Mouse (Mus musculus) lung, embryonic 14.5 days (tissue): ENCODE measurements around the gene Mapt. TPM values are rescaled to one million over a fixed set of nuclear protein-coding genes. Genes with fewer than 3 reads are reported as not detected.

Experiments
- ATAC-seq: fragments of 200-750 bp; cut with Nextera tagmentation; 2 replicates; pipeline ENCODE4 v1.8.0; 2017; ENCODE audit warnings: mild to moderate bottlenecking, moderate TSS enrichment, moderate library complexity; ENCODE audit not compliant: insufficient read depth
- DNase-seq: peaks from one replicate; pipeline ENCODE4 v3.0.0-alpha.2; 2015
- H3K27ac ChIP-seq: fragments of 300-500 bp; sonication (generic); 2 replicates; pipeline ENCODE4 v1.5.1; 2014; ENCODE audit warnings: low read depth, mild to moderate bottlenecking, moderate library complexity
- H3K27me3 ChIP-seq: fragments of 300-500 bp; sonication (generic); 2 replicates; pipeline ENCODE4 v1.6.1; 2014; ENCODE audit warnings: low read length, control low read depth; ENCODE audit not compliant: insufficient read depth
- H3K36me3 ChIP-seq: fragments of 300-500 bp; sonication (generic); 2 replicates; pipeline ENCODE4 v1.6.1; 2014; ENCODE audit warnings: control low read depth; ENCODE audit not compliant: insufficient read depth
- H3K4me1 ChIP-seq: fragments of 300-500 bp; sonication (generic); 2 replicates; pipeline ENCODE4 v1.6.1; 2014; ENCODE audit warnings: antibody characterized with exemption, control low read depth; ENCODE audit not compliant: insufficient read depth
- H3K4me2 ChIP-seq: fragments of 300-500 bp; sonication (generic); 2 replicates; pipeline ENCODE4 v1.6.1; 2014; ENCODE audit warnings: mild to moderate bottlenecking
- H3K4me3 ChIP-seq: fragments of 300-500 bp; sonication (generic); 2 replicates; pipeline ENCODE4 v1.5.1; 2014; ENCODE audit warnings: low read depth, low read length
- H3K9ac ChIP-seq: fragments of 300-500 bp; sonication (generic); 2 replicates; pipeline ENCODE4 v1.6.1; 2014
- H3K9me3 ChIP-seq: fragments of 300-500 bp; sonication (generic); 2 replicates; pipeline ENCODE4 v1.6.1; 2016; ENCODE audit warnings: low read depth, low read length, control low read depth
- CTCF ChIP-seq: IDR thresholded peaks from 2 replicates; pipeline ENCODE4 v1.5.1; 2016; ENCODE audit warnings: antibody characterized with exemption, low read depth
- WGBS: fragments of 180-500 bp; shearing (Covaris S2); extraction: QIAGEN DNeasy Blood & Tissue Kit; methylation state at CpG from one replicate; pipeline ENCODE4 v1.1.7; 2014; 5-methylcytosine and 5-hydroxymethylcytosine counted together
- polyA plus RNA-seq: library from polyadenylated mRNA; unstranded; fragments of >200 nt; fragmentation: Nextera tagmentation; extraction: Ambion mirVana; gene quantifications from 2 replicates; pipeline ENCODE4 v1.2.1, GENCODE M21; 2014

Gene Mapt
- polyA plus RNA-seq, 1 experiment from 2014 or later: 2.5 TPM

DNA sequence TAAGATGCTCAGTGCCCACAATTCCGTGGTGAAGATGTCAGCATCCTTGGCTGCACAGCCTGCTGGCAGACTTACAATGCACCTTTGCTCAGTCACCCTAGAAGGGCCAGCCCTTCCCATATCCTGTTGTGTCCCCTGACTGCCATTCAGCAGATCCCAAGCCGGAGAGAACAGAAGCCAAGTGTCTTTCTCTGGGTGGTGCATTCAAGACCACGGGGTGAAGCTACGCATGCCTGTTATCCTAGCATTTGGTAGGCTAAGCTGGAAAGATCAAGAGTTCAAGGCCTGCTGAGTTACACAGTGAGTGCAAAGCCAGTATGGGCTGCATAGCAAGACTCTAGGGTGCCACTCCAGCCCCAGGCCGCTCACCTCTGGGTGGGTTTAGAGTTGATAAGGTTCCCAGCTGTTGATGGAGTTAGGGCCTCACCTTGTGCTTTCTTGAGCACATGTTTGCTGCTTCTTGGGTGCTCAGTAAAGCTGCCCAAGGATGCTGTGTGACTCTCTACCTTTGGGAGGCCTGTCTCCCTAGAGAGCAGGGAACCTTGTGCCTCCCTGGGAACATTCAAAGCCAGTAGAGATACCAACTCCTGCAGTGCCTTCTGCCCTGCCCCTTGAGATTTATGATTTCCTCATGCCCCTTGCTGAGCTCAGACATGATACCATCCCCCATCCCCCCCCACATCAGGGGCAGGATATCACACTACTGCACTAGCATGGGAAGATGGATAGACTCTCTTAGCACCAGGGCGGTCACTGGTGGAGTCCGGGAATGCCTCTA lies 61.4 kb downstream of the Mapt start:
- H3K9ac ChIP-seq: no peak overlapping the region
- ATAC-seq (no peak), DNase-seq (no peak)
- H3K4me3 ChIP-seq: no peak overlapping the region
- no peak overlapping the region for H3K4me2 ChIP-seq
- TF ChIP-seq CTCF: no peak
- 81% methylated on average over 7 of the region's 7 CpGs for WGBS
- no peaks in the 10 kb centered on the region for H3K27me3 ChIP-seq
- H3K27ac ChIP-seq: no peak overlapping the region
- no peaks in the 10 kb centered on the region for H3K36me3 ChIP-seq
- H3K9me3 ChIP-seq: no peaks in the 10 kb centered on the region
- H3K4me1 ChIP-seq: no peaks in the 10 kb centered on the region

DNA sequence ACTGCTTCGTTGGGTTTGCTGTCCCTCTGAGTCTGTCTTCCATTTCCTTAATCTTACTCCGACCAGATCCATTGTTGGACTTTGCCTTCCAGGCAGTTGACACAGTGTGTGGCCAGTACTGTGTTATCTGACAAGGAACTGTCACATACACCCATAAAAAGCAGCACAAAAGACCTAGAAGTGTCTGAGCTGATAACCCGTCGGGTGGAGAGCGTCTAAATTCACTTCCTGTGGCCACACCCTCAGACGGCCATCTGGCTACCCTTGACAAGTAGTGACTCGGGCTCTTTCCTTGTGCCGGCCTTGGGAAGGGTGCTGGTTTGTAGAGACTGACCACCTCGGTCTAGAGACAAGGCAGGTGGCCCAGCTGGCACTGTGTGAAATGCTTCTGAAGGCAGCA lies 62.1 kb downstream of the Mapt start:
- Histone ChIP-seq H3K27ac (no peak overlapping the region), H3K36me3 (no peaks in the 10 kb centered on the region), H3K4me3 (no peak overlapping the region), H3K9ac (no peak overlapping the region), H3K9me3 (no peaks in the 10 kb centered on the region), H3K4me2 (no peak overlapping the region), H3K4me1 (no peaks in the 10 kb centered on the region), H3K27me3 (no peaks in the 10 kb centered on the region)
- DNase-seq: no peak
- no peak for ATAC-seq
- 57% methylated on average over 9 of the region's 9 CpGs for WGBS
- TF ChIP-seq CTCF: no peak

DNA sequence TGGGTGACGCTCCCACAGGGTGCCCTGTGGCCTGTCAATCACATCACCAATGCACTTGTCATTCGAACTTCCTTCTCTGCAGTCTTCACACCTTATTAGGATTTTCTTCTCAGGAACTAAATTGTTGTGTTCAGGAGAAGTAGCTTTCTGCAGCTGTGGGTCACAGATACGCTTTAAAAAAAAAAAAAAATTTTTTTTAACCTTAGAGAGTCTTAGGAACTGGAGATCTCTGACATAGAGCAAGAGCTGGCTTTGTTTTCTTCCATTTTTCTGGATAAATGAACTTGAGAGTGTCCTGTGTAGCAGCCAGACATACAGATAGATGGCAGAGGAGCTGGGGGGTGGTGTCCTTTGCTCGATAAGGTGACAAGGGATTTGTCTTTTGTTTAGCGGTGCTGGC lies 64.0 kb downstream of the Mapt start:
- Histone ChIP-seq H3K9me3 (no peaks in the 10 kb centered on the region), H3K36me3 (no peaks in the 10 kb centered on the region), H3K9ac (no peak overlapping the region), H3K27ac (no peak overlapping the region), H3K4me1 (no peaks in the 10 kb centered on the region), H3K4me2 (no peak overlapping the region), H3K27me3 (no peaks in the 10 kb centered on the region), H3K4me3 (no peak overlapping the region)
- no peak for DNase-seq
- ATAC-seq: no peak
- WGBS: 43% methylated on average over 5 of the region's 5 CpGs
- TF ChIP-seq CTCF: no peak

DNA sequence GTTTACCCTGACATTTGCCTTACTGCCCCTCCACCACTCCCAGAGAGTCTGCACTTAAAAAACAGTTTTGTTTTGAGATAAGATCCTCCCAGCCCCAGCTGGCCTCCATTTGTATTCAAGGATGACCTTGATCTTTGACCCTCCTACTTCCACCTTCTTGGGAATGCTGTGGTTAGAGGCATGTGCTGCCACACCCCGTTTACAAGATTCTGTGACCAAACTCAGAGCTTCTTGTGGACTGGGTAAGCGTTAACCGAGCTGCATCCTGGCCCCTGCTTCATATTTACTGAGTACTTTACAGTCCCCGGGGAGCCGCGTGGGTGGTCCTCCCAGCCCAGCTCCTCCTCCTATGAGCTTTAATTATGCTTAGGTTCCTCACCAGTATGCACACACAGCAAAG lies 64.5 kb downstream of the Mapt start:
- Histone ChIP-seq H3K9me3 (no peaks in the 10 kb centered on the region), H3K36me3 (no peaks in the 10 kb centered on the region), H3K4me1 (no peaks in the 10 kb centered on the region), H3K27me3 (no peaks in the 10 kb centered on the region), H3K9ac (no peak overlapping the region), H3K4me2 (no peak overlapping the region), H3K27ac (no peak overlapping the region), H3K4me3 (no peak overlapping the region)
- ATAC-seq (no peak), DNase-seq (peak; percentile 45)
- TF ChIP-seq CTCF: no peak
- WGBS: 14% methylated on average over 6 of the region's 6 CpGs

DNA sequence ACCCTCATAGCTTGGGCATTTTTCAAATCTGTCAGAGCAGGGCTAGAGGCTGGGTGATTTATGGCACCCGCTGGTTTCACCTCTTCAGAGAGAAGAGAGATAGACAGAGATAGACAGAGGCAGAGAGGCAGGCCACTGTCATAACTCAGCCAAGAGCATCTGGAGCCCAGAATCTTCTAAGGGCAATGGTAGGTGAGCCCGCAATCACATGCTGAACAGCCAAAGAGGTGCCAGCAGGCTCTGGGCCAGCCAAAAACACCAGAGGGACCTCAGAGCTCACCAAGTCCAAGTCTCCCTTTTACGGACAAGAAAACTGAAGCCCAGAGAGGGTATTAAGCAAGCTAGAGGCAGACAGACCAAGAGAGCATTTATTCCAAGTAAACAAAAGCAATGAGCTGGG lies 66.5 kb downstream of the Mapt start:
- H3K27me3 ChIP-seq: no peaks in the 10 kb centered on the region
- H3K9ac ChIP-seq: no peak overlapping the region
- WGBS: 81% methylated on average over 3 of the region's 3 CpGs
- ATAC-seq (no peak), DNase-seq (no peak)
- H3K4me1 ChIP-seq: no peaks in the 10 kb centered on the region
- H3K4me3 ChIP-seq: no peak overlapping the region
- no peak for TF ChIP-seq CTCF
- H3K36me3 ChIP-seq: no peaks in the 10 kb centered on the region
- H3K27ac ChIP-seq: no peak overlapping the region
- H3K9me3 ChIP-seq: no peaks in the 10 kb centered on the region
- H3K4me2 ChIP-seq: no peak overlapping the region

DNA sequence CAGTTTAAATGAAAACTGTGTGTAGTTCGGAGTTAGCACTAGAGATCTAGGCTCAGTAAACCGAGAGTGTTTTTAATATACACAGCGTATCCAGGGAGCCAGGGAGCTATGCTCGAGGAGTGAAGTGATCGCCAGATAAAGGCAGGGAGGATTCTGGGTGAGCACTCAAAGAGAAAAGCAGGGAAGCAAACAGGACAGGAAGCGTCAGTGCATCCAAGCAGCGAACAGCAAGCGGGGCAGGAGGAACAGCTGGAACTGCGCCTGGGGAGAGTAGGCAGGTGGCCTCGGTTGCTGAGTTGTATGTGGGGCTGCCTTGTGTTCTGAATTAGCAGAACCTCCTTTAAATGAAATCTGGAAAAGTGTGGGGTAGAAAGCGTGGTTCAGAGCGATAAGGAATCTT lies 71.4 kb downstream of the Mapt start:
- Histone ChIP-seq H3K4me1 (no peaks in the 10 kb centered on the region), H3K27me3 (no peaks in the 10 kb centered on the region), H3K4me2 (peak overlapping the region; percentile 10; the same call in 1 of the 2 replicates), H3K27ac (no peak overlapping the region), H3K36me3 (no peaks in the 10 kb centered on the region), H3K9me3 (no peaks in the 10 kb centered on the region), H3K9ac (no peak overlapping the region; the same call in 1 of the 2 replicates), H3K4me3 (no peak overlapping the region)
- WGBS: 32% methylated on average over 12 of the region's 12 CpGs
- peak; percentile 22 for DNase-seq
- TF ChIP-seq CTCF: no peak
- no peak for ATAC-seq

DNA sequence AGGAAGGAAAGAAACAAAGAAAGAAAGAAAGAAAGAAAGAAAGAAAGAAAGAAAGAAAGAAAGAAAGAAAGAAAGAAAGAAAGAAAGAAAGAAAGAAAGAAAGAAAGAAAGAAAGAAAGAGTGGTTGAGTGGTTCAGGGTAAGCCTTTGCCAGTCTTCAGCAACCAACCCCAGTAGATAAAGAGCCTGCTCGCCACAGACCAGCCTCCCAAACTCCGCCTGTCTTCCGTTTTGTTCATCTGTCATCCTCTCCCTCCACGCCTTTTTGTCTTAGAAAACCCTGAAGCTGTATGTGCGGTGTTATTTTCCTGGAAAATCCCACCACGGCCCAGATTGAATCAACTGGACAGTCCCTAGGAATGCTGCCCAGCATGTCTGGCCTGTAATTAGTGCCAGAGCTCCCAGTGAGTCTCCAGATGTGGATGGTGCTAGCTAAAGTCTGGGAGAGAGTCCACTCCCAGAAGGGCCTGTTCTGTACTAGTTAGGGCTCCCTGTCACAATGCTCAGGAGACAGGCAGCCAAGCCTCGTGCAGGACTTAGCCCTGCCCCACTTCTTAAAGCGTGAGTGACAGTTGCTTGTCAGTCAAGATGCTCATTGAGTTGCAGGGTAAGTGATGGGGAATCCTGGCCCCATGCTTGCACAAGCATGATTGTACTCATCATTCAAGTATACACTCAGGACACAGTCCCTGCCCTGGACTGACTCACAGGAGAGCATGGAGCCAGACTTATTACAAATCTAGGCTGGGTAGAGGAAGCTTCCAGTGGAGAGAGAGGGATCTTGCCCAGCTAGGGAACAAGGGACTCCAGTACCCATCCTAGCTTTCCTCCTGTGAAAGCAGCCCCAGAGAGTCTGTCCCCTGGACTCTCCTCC lies 72.1 kb downstream of the Mapt start:
- no peaks in the 10 kb centered on the region for H3K4me1 ChIP-seq
- TF ChIP-seq CTCF: no peak
- 63% methylated on average over 8 of the region's 8 CpGs for WGBS
- H3K27me3 ChIP-seq: no peaks in the 10 kb centered on the region
- no peaks in the 10 kb centered on the region for H3K36me3 ChIP-seq
- no peak overlapping the region for H3K9ac ChIP-seq
- H3K9me3 ChIP-seq: no peaks in the 10 kb centered on the region
- H3K4me2 ChIP-seq: no peak overlapping the region
- ATAC-seq: no peak
- DNase-seq: no peak
- H3K27ac ChIP-seq: no peak overlapping the region
- no peak overlapping the region for H3K4me3 ChIP-seq
